Mouse (Mus musculus) myocyte (in vitro differentiated cells): ENCODE measurements around the gene Cbl. TPM values are rescaled to one million over a fixed set of nuclear protein-coding genes. Genes with fewer than 3 reads are reported as not detected.

Experiments
- H3K27me3 ChIP-seq: one replicate; pipeline ENCODE4 v1.6.1; 2011; ENCODE audit not compliant: control insufficient read depth, insufficient read depth, insufficient read length
- H3K36me3 ChIP-seq: one replicate; pipeline ENCODE4 v1.6.1; 2011; ENCODE audit not compliant: control insufficient read depth, insufficient read depth
- H3K4me2 ChIP-seq: one replicate; pipeline ENCODE4 v1.6.1; 2011; ENCODE audit warnings: low read depth, control low read depth
- H3K4me3 ChIP-seq: one replicate; pipeline ENCODE4 v1.5.1; 2011; ENCODE audit warnings: mild to moderate bottlenecking, control low read depth, moderate library complexity
- H3K79me2 ChIP-seq: one replicate; pipeline ENCODE4 v1.6.1; 2011; ENCODE audit not compliant: control insufficient read depth, insufficient read depth
- H3ac ChIP-seq: one replicate; pipeline ENCODE4 v1.6.1; 2011; ENCODE audit not compliant: control insufficient read depth, insufficient read length
- CEBPB ChIP-seq: IDR thresholded peaks from 2 replicates; pipeline ENCODE4 v1.6.1; 2011; ENCODE audit warnings: mild to moderate bottlenecking, moderate library complexity; ENCODE audit not compliant: poor library complexity, insufficient read depth, severe bottlenecking
- E2F4 ChIP-seq: IDR thresholded peaks from one replicate; pipeline ENCODE4 v1.6.1; 2011; ENCODE audit warnings: mild to moderate bottlenecking, control low read depth, moderate library complexity; ENCODE audit not compliant: insufficient read depth
- MAX ChIP-seq: IDR thresholded peaks from one replicate; pipeline ENCODE4 v1.6.1; 2011; ENCODE audit warnings: low read depth, mild to moderate bottlenecking, control low read depth
- MYOD1 ChIP-seq, 3 experiments: IDR thresholded peaks; one replicate each; pipeline ENCODE4 v1.6.1; 2011; ENCODE audit warnings: control low read depth in 2 of 3, low read depth in 2 of 3, mild to moderate bottlenecking in 2 of 3, moderate library complexity in 1 of 3; ENCODE audit not compliant: insufficient read length in 2 of 3, control insufficient read depth in 1 of 3
- MYOG ChIP-seq, 3 experiments: IDR thresholded peaks; one replicate each; pipeline ENCODE4 v1.6.1; 2011; ENCODE audit warnings: control low read depth in 2 of 3, low read depth in 2 of 3, mild to moderate bottlenecking in 2 of 3; ENCODE audit not compliant: insufficient read length in 2 of 3, control insufficient read depth in 1 of 3, insufficient read depth in 1 of 3
- POLR2A ChIP-seq: IDR thresholded peaks from one replicate; pipeline ENCODE4 v1.6.1; 2011; ENCODE audit warnings: low read depth, mild to moderate bottlenecking, control low read depth, moderate library complexity; ENCODE audit not compliant: insufficient read length
- POLR2AphosphoS2 ChIP-seq: IDR thresholded peaks from one replicate; pipeline ENCODE4 v1.6.1; 2011; ENCODE audit warnings: low read depth, control low read depth; ENCODE audit not compliant: insufficient read length
- REST ChIP-seq: IDR thresholded peaks from one replicate; pipeline ENCODE4 v1.6.1; 2011; ENCODE audit warnings: mild to moderate bottlenecking, control low read depth, moderate library complexity; ENCODE audit not compliant: insufficient read depth, insufficient read length
- SRF ChIP-seq: IDR thresholded peaks from one replicate; pipeline ENCODE4 v1.6.1; 2011; ENCODE audit warnings: low read depth; ENCODE audit not compliant: control insufficient read depth, insufficient read length
- TCF12 ChIP-seq: IDR thresholded peaks from one replicate; pipeline ENCODE4 v1.6.1; 2011; ENCODE audit warnings: mild to moderate bottlenecking, control low read depth; ENCODE audit not compliant: poor library complexity, insufficient read depth, severe bottlenecking
- TCF3 ChIP-seq: IDR thresholded peaks from one replicate; pipeline ENCODE4 v1.6.1; 2011; ENCODE audit warnings: low read depth, control low read depth; ENCODE audit not compliant: insufficient read length
- USF1 ChIP-seq: IDR thresholded peaks from one replicate; pipeline ENCODE4 v1.6.1; 2011; ENCODE audit warnings: low read depth, mild to moderate bottlenecking, control low read depth, moderate library complexity
- polyA plus RNA-seq: library from polyadenylated mRNA; unstranded; fragments of >200 nt; fragmentation: generic; extraction: Trizol; gene quantifications from one replicate; pipeline ENCODE4 v1.2.1, GENCODE M21; 2012; ENCODE audit warnings: missing spikeins

Gene Cbl
- polyA plus RNA-seq, 1 experiment, result 4.5 TPM

DNA sequence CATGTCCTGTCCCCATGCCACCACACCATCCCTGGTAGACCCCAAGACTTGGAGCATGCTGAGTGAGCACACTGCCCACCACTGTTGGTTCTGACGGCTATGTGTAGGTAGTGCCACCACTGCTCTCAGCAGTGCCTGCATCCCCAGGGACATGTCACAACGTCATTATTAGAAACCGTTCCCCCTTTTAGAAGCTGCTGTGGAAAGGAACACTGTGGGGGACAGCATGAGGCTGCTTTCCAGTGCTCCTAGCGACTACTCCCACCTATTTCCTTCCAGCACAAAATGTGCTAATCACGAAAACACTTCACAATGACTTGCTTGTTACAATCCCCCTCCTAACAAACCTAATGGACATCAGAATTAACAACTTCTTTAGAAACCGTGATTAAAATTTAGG lies 7.9 kb downstream of the Cbl start:
- H3K4me3 ChIP-seq, result no peak overlapping the region
- no peaks in the 10 kb centered on the region for H3K27me3 ChIP-seq
- H3K79me2 ChIP-seq, result peaks cover 87% of the 10 kb centered on the region
- no peaks in the 10 kb centered on the region for H3K36me3 ChIP-seq
- no peak overlapping the region for H3ac ChIP-seq
- TF ChIP-seq USF1 (no peak), TCF3 (no peak), TCF12 (no peak), MYOD1 (IDR thresholded peaks at IDR 0.05; ENCODE audit: control insufficient read depth in 1 of 3, insufficient read length in 2 of 3, low read depth in 2 of 3) (no peak), CEBPB (no peak), POLR2AphosphoS2 (no peak), REST (no peak), SRF (no peak), E2F4 (no peak), MAX (no peak), POLR2A (no peak), MYOG (IDR thresholded peaks at IDR 0.05; ENCODE audit: control insufficient read depth in 1 of 3, insufficient read depth in 1 of 3, insufficient read length in 2 of 3, low read depth in 2 of 3) (no peak)
- H3K4me2 ChIP-seq, result no peak overlapping the region

- H3K79me2 ChIP-seq, result peaks cover 26% of the 10 kb centered on the region
- no peak overlapping the region for H3K4me2 ChIP-seq
- H3ac ChIP-seq, result no peak overlapping the region
- TF ChIP-seq TCF12 (no peak), POLR2AphosphoS2 (no peak), REST (no peak), MYOD1 (IDR thresholded peaks at IDR 0.05; ENCODE audit: control insufficient read depth in 1 of 3, insufficient read length in 2 of 3, low read depth in 2 of 3) (no peak)
- no peaks in the 10 kb centered on the region for H3K36me3 ChIP-seq
- no peak overlapping the region for H3K4me3 ChIP-seq
- no peaks in the 10 kb centered on the region for H3K27me3 ChIP-seq
These were observed 20.3 kb downstream of the Cbl start for GRCm38 (mm10) chr9:44213538-44213937.

DNA sequence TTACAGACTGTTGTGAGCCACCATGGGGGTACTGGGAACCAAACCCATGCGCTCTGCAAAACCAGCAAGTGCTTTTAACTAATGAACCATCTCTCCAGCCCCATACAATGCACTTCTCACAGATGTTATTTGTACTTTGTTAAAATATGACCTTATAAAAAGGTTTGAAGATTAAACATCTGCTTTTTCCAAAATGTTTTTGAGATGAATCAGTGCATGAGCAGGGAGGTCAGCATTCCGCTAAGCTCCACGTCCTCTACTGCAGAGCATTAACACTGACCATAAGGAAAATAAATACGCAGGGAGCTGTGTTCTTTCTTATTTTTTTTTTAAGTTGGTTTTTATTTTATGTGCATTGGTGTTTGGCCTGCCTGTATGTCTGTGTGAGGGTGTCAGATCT lies 21.4 kb downstream of the Cbl start:
- TF ChIP-seq REST, result no peak
- no peak for TF ChIP-seq SRF
- TF ChIP-seq USF1, result no peak
- TF ChIP-seq MYOG (IDR thresholded peaks at IDR 0.05; ENCODE audit: control insufficient read depth in 1 of 3, insufficient read depth in 1 of 3, insufficient read length in 2 of 3, low read depth in 2 of 3), result no peak
- no peak for TF ChIP-seq POLR2A
- Histone ChIP-seq H3K4me3 (no peak overlapping the region), H3K79me2 (peaks cover 36% of the 10 kb centered on the region), H3K27me3 (no peaks in the 10 kb centered on the region), H3K36me3 (no peaks in the 10 kb centered on the region), H3K4me2 (no peak overlapping the region), H3ac (no peak overlapping the region)

DNA sequence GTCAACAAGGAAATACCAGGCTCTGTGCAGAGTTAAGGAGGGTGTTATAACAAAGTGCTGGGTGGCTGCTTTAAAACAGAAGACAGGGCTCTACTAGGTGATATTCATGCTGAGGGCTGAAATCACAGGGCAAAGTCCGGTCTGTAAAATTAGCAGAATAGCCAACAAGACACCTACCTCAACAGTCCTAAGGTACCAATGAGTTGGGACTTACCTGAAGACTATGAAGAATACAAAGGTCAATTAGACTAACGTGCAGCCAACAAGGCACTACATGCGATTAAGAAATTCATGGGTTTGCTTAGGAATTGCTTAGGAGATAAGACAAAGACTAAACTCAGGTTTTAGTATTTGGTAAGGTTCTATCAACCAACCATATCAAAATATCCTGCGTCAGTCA lies 24.4 kb downstream of the Cbl start:
- Histone ChIP-seq H3K79me2 (peaks cover 44% of the 10 kb centered on the region), H3ac (no peak overlapping the region), H3K4me2 (no peak overlapping the region), H3K36me3 (no peaks in the 10 kb centered on the region), H3K4me3 (no peak overlapping the region), H3K27me3 (no peaks in the 10 kb centered on the region)
- TF ChIP-seq TCF3 (no peak), POLR2A (no peak), MYOG (IDR thresholded peaks at IDR 0.05; ENCODE audit: control insufficient read depth in 1 of 3, insufficient read depth in 1 of 3, insufficient read length in 2 of 3, low read depth in 2 of 3) (no peak), E2F4 (no peak), USF1 (no peak), MAX (no peak), MYOD1 (IDR thresholded peaks at IDR 0.05; ENCODE audit: control insufficient read depth in 1 of 3, insufficient read length in 2 of 3, low read depth in 2 of 3) (no peak), TCF12 (no peak), POLR2AphosphoS2 (no peak), REST (no peak), SRF (no peak), CEBPB (no peak)

GRCm38 (mm10) chr9:44207840-44208239 lies 26.0 kb downstream of the Cbl start:
- Histone ChIP-seq H3K36me3 (no peaks in the 10 kb centered on the region), H3K4me2 (no peak overlapping the region), H3K4me3 (no peak overlapping the region), H3ac (no peak overlapping the region), H3K27me3 (no peaks in the 10 kb centered on the region), H3K79me2 (peaks cover 55% of the 10 kb centered on the region)
- no peak for TF ChIP-seq MYOG (IDR thresholded peaks at IDR 0.05; ENCODE audit: control insufficient read depth in 1 of 3, insufficient read depth in 1 of 3, insufficient read length in 2 of 3, low read depth in 2 of 3)
- no peak for TF ChIP-seq POLR2AphosphoS2
- no peak for TF ChIP-seq MYOD1 (IDR thresholded peaks at IDR 0.05; ENCODE audit: control insufficient read depth in 1 of 3, insufficient read length in 2 of 3, low read depth in 2 of 3)
- no peak for TF ChIP-seq USF1
- TF ChIP-seq E2F4, result no peak
- TF ChIP-seq MAX, result no peak
- TF ChIP-seq TCF12, result no peak
- TF ChIP-seq TCF3, result no peak
- no peak for TF ChIP-seq CEBPB
- no peak for TF ChIP-seq REST
- no peak for TF ChIP-seq POLR2A
- no peak for TF ChIP-seq SRF
